8 mouse cellular contexts compared by ENCODE assay signal in the genomic region with DNA sequence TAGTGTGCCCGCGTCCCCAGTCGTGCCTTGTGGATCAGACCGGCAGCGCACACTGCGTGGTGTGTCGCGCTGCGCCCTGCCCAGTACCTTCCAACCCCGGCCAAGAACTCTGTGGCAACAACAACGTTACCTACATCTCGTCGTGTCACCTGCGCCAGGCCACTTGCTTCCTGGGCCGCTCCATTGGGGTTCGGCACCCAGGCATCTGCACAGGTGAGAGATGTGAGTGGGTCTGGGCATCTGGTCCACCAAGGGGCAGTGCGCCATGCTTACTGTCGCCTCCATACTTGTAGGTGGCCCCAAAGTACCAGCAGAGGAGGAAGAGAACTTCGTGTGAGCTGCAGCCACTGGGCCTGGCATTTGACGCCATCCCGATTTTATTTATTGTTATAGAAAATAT. TPM values are rescaled to one million over a fixed set of nuclear protein-coding genes. Genes with fewer than 3 reads are reported as not detected.
DNase-seq lines count a peak whose midpoint lies in the region; ATAC-seq and TF ChIP-seq lines count a peak whose summit lies in the region.

No protein-coding gene starts in this region.

- H3K4me2 ChIP-seq in heart, embryonic 14.5 days (ENCODE audit: low read length) = peak overlapping the region; percentile 83
- H3K4me2 ChIP-seq in forebrain, embryonic 16.5 days (ENCODE audit: low read length) = peak overlapping the region; percentile 59
- H3K4me2 ChIP-seq in liver, embryonic 16.5 days (ENCODE audit: low read depth, low read length) = peak overlapping the region; percentile 77

- H3K27me3 ChIP-seq in heart, embryonic 14.5 days (ENCODE audit: control insufficient read depth, insufficient read depth, low read length) = peaks cover 16% of the 10 kb centered on the region
- no peaks in the 10 kb centered on the region for H3K27me3 ChIP-seq in ES-Bruce4 (ENCODE audit: control insufficient read depth, insufficient read depth, low read length, poor library complexity, severe bottlenecking)
- H3K27me3 ChIP-seq in forebrain, embryonic 16.5 days (replicated peaks; ENCODE audit: control insufficient read depth, insufficient read depth, low read length) = peaks cover 17% of the 10 kb centered on the region
- peaks cover 39% of the 10 kb centered on the region for H3K27me3 ChIP-seq in liver, embryonic 16.5 days (ENCODE audit: control insufficient read depth, insufficient read depth, low read depth, low read length)

- H3K27ac ChIP-seq in heart, embryonic 14.5 days (replicated peaks in 1 of 2; ENCODE audit: control insufficient read depth in 1 of 2, insufficient read depth in 1 of 2, low read depth in 2 of 2, low read length in 2 of 2) = no peak overlapping the region
- H3K27ac ChIP-seq in ES-Bruce4 (ENCODE audit: insufficient read depth, low read length) = no peak overlapping the region
- H3K27ac ChIP-seq in forebrain, embryonic 16.5 days (ENCODE audit: low read length) = no peak overlapping the region
- H3K27ac ChIP-seq in liver, embryonic 16.5 days (ENCODE audit: low read length) = no peak overlapping the region

- no peak for TF ChIP-seq POLR2A in ES-Bruce4 (IDR thresholded peaks at IDR 0.05; ENCODE audit: insufficient read depth, low read length)

- 39% methylated on average over 21 of the region's 21 CpGs for whole genome bisulfite sequencing in heart, embryonic 14.5 days
- 27% methylated on average over 21 of the region's 21 CpGs for WGBS in forebrain, embryonic 16.5 days
- 28% methylated on average over 21 of the region's 21 CpGs for WGBS in liver, embryonic 16.5 days (ENCODE audit: insufficient replicate concordance)

- TF ChIP-seq EP300 in ES-Bruce4 (IDR thresholded peaks at IDR 0.05; ENCODE audit: insufficient read depth, low read depth, low read length) = no peak

- H3K4me1 ChIP-seq in heart, embryonic 14.5 days (ENCODE audit: control insufficient read depth in 2 of 2, insufficient read depth in 2 of 2, low read length in 2 of 2) = peaks cover 21 to 33% of the 10 kb centered on the region in 2 experiments
- H3K4me1 ChIP-seq in ES-Bruce4 (ENCODE audit: control insufficient read depth, insufficient read depth, low read length) = no peaks in the 10 kb centered on the region
- peaks cover 20% of the 10 kb centered on the region for H3K4me1 ChIP-seq in forebrain, embryonic 16.5 days (replicated peaks; ENCODE audit: control insufficient read depth, insufficient read depth, low read length)
- H3K4me1 ChIP-seq in liver, embryonic 16.5 days (ENCODE audit: control insufficient read depth, low read depth, low read length) = peaks cover 23% of the 10 kb centered on the region

- ATAC-seq in heart, embryonic 14.5 days (ENCODE audit: insufficient number of reproducible peaks, insufficient read depth, low FRiP score, low read depth) = no peak
- ATAC-seq in forebrain, embryonic 16.5 days = no peak
- no peak for ATAC-seq in liver, embryonic 16.5 days (ENCODE audit: low read depth)

- no peaks in the 10 kb centered on the region for H3K36me3 ChIP-seq in heart, embryonic 14.5 days (ENCODE audit: control insufficient read depth, insufficient read depth, low read length)
- H3K36me3 ChIP-seq in ES-Bruce4 (ENCODE audit: control insufficient read depth, insufficient read depth, low read length, poor library complexity, severe bottlenecking) = no peaks in the 10 kb centered on the region
- H3K36me3 ChIP-seq in forebrain, embryonic 16.5 days (ENCODE audit: control insufficient read depth, insufficient read depth) = no peaks in the 10 kb centered on the region
- H3K36me3 ChIP-seq in liver, embryonic 16.5 days (ENCODE audit: control insufficient read depth, insufficient read depth) = no peaks in the 10 kb centered on the region

- H3K9me3 ChIP-seq in heart, embryonic 14.5 days (ENCODE audit: control insufficient read depth, low read length) = no peaks in the 10 kb centered on the region
- H3K9me3 ChIP-seq in ES-Bruce4 (replicated peaks; ENCODE audit: control insufficient read depth, insufficient read depth, low read length, poor library complexity, severe bottlenecking) = no peaks in the 10 kb centered on the region
- H3K9me3 ChIP-seq in forebrain, embryonic 16.5 days (ENCODE audit: control insufficient read depth, low read length) = no peaks in the 10 kb centered on the region
- H3K9me3 ChIP-seq in liver, embryonic 16.5 days (replicated peaks; ENCODE audit: control insufficient read depth, low read length) = no peaks in the 10 kb centered on the region

- no peak overlapping the region for H3K9ac ChIP-seq in heart, embryonic 14.5 days (ENCODE audit: low read length)
- H3K9ac ChIP-seq in ES-Bruce4 (ENCODE audit: low read depth, poor library complexity, severe bottlenecking) = no peak overlapping the region
- H3K9ac ChIP-seq in forebrain, embryonic 16.5 days (replicated peaks; ENCODE audit: low read depth, low read length) = no peak overlapping the region
- H3K9ac ChIP-seq in liver, embryonic 16.5 days (ENCODE audit: low read depth, low read length) = peak overlapping the region; percentile 22; the same call in 1 of the 2 replicates

- DNase-seq in heart, adult 8-10 months (ENCODE audit: low spot score) = no peak
- DNase-seq in retina, postnatal 1 day = no peak
- no peak for DNase-seq in right cerebral cortex, adult 2 months (ENCODE audit: low spot score in 2 of 2)
- no peak for DNase-seq in thymus, postnatal 0 days (ENCODE audit: low spot score)

- TF ChIP-seq CTCF in ES-Bruce4 (IDR thresholded peaks at IDR 0.05; ENCODE audit: low read depth, low read length) = no peak

- peak overlapping the region in 1 of 2 experiments; percentile 37; a peak in 1 of 4 replicates for H3K4me3 ChIP-seq in heart, embryonic 14.5 days (ENCODE audit: control insufficient read depth in 1 of 2, insufficient read depth in 1 of 2, low read depth in 1 of 2, low read length in 2 of 2)
- peak overlapping the region; percentile 25 for H3K4me3 ChIP-seq in ES-Bruce4 (ENCODE audit: low read depth, low read length)
- peak overlapping the region; percentile 44 for H3K4me3 ChIP-seq in forebrain, embryonic 16.5 days (replicated peaks; ENCODE audit: low read length)
- H3K4me3 ChIP-seq in liver, embryonic 16.5 days (ENCODE audit: low read depth, low read length) = peak overlapping the region; percentile 53

RNA-seq across cellular contexts. Expression of gene Fstl3, which starts 4.1 kb away (rescaled TPM):
- 19.9 and 21.1 TPM in 2 replicates for polyA plus RNA-seq in heart, embryonic 14.5 days (2014; fragmentation: Nextera tagmentation; extraction: Ambion mirVana)
- total RNA-seq in heart, adult 8-10 months (2022) = 1 to 10 TPM; 2.9 to 5.8 (median 3.6) TPM
- polyA plus RNA-seq in ES-Bruce4 (2011; ENCODE audit: insufficient read depth, insufficient read length, low read depth, missing spikeins) = 7.7 TPM in 2 replicates
- polyA plus RNA-seq in forebrain, embryonic 16.5 days (2015; fragmentation: Nextera tagmentation; extraction: Ambion mirVana) = 1.1 and 1.4 TPM in 2 replicates
- polyA plus RNA-seq in liver, embryonic 16.5 days (2015; fragmentation: Nextera tagmentation; extraction: Ambion mirVana) = 1.0 TPM in 2 replicates
- polyA plus RNA-seq in thymus, postnatal 0 days (2015; fragmentation: Nextera tagmentation; extraction: Ambion mirVana) = 5.4 and 6.0 TPM in 2 replicates

RNA-seq across cellular contexts. Expression of gene Prss57, which starts 9.6 kb away (rescaled TPM):
- polyA plus RNA-seq in heart, embryonic 14.5 days (2014; fragmentation: Nextera tagmentation; extraction: Ambion mirVana) = 0.08 TPM in 1 of 2 replicates, not detected in the other
- not detected for total RNA-seq in heart, adult 8-10 months (2022)
- polyA plus RNA-seq in ES-Bruce4 (2011; ENCODE audit: insufficient read depth, insufficient read length, low read depth, missing spikeins) = not detected in 2 replicates
- polyA plus RNA-seq in forebrain, embryonic 16.5 days (2015; fragmentation: Nextera tagmentation; extraction: Ambion mirVana) = 0.36 and 0.62 TPM in 2 replicates
- polyA plus RNA-seq in liver, embryonic 16.5 days (2015; fragmentation: Nextera tagmentation; extraction: Ambion mirVana) = 6.3 and 7.1 TPM in 2 replicates
- 31.6 and 32.5 TPM in 2 replicates for polyA plus RNA-seq in thymus, postnatal 0 days (2015; fragmentation: Nextera tagmentation; extraction: Ambion mirVana)

RNA-seq across cellular contexts. Expression of gene Palm, which starts 12.2 kb away (rescaled TPM):
- 58.3 and 68.1 TPM in 2 replicates for polyA plus RNA-seq in heart, embryonic 14.5 days (2014; fragmentation: Nextera tagmentation; extraction: Ambion mirVana)
- total RNA-seq in heart, adult 8-10 months (2022) = 10 to 100 TPM; 37.8 to 53.8 (median 51.7) TPM
- polyA plus RNA-seq in ES-Bruce4 (2011; ENCODE audit: insufficient read depth, insufficient read length, low read depth, missing spikeins) = 53.3 and 53.7 TPM in 2 replicates
- polyA plus RNA-seq in forebrain, embryonic 16.5 days (2015; fragmentation: Nextera tagmentation; extraction: Ambion mirVana) = 327 and 349 TPM in 2 replicates
- polyA plus RNA-seq in liver, embryonic 16.5 days (2015; fragmentation: Nextera tagmentation; extraction: Ambion mirVana) = 7.9 and 8.0 TPM in 2 replicates
- 50.5 and 51.3 TPM in 2 replicates for polyA plus RNA-seq in thymus, postnatal 0 days (2015; fragmentation: Nextera tagmentation; extraction: Ambion mirVana)

RNA-seq across cellular contexts. Expression of gene Rnf126, which starts 14.4 kb away (rescaled TPM):
- 54.4 and 62.5 TPM in 2 replicates for polyA plus RNA-seq in heart, embryonic 14.5 days (2014; fragmentation: Nextera tagmentation; extraction: Ambion mirVana)
- 10 to 100 TPM; 20.2 to 23.2 (median 21.5) TPM for total RNA-seq in heart, adult 8-10 months (2022)
- 49.6 and 61.5 TPM in 2 replicates for polyA plus RNA-seq in ES-Bruce4 (2011; ENCODE audit: insufficient read depth, insufficient read length, low read depth, missing spikeins)
- polyA plus RNA-seq in forebrain, embryonic 16.5 days (2015; fragmentation: Nextera tagmentation; extraction: Ambion mirVana) = 85.8 and 87.2 TPM in 2 replicates
- polyA plus RNA-seq in liver, embryonic 16.5 days (2015; fragmentation: Nextera tagmentation; extraction: Ambion mirVana) = 17.4 and 26.2 TPM in 2 replicates
- polyA plus RNA-seq in thymus, postnatal 0 days (2015; fragmentation: Nextera tagmentation; extraction: Ambion mirVana) = 74.1 and 80.0 TPM in 2 replicates

RNA-seq across cellular contexts. Expression of gene Fgf22, which starts 26.3 kb away (rescaled TPM):
- polyA plus RNA-seq in heart, embryonic 14.5 days (2014; fragmentation: Nextera tagmentation; extraction: Ambion mirVana) = 0.12 and 0.38 TPM in 2 replicates
- total RNA-seq in heart, adult 8-10 months (2022) = not detected
- 1.0 and 1.2 TPM in 2 replicates for polyA plus RNA-seq in ES-Bruce4 (2011; ENCODE audit: insufficient read depth, insufficient read length, low read depth, missing spikeins)
- 0.25 and 0.73 TPM in 2 replicates for polyA plus RNA-seq in forebrain, embryonic 16.5 days (2015; fragmentation: Nextera tagmentation; extraction: Ambion mirVana)
- polyA plus RNA-seq in liver, embryonic 16.5 days (2015; fragmentation: Nextera tagmentation; extraction: Ambion mirVana) = not detected in 2 replicates
- polyA plus RNA-seq in thymus, postnatal 0 days (2015; fragmentation: Nextera tagmentation; extraction: Ambion mirVana) = 0.23 TPM in 1 of 2 replicates, not detected in the other
